Mouse (Mus musculus) midbrain, embryonic 16.5 days (tissue): ENCODE measurements around the gene Fam129c. TPM values are rescaled to one million over a fixed set of nuclear protein-coding genes. Genes with fewer than 3 reads are reported as not detected.

ENCODE experiments used
- ATAC-seq: fragments of 200-750 bp; cut with Nextera tagmentation; 2 replicates; pipeline ENCODE4 v1.8.0; 2017; ENCODE audit warnings: moderate TSS enrichment
- H3K27ac ChIP-seq: fragments of 300-500 bp; sonication (generic); 2 replicates; pipeline ENCODE4 v1.5.1; 2014; ENCODE audit warnings: mild to moderate bottlenecking, low read length, mixed read lengths
- H3K27me3 ChIP-seq: fragments of 300-500 bp; sonication (generic); 2 replicates; pipeline ENCODE4 v1.6.1; 2014; ENCODE audit warnings: low read depth, low read length, mixed read lengths; ENCODE audit not compliant: control insufficient read depth, insufficient read depth
- H3K36me3 ChIP-seq: fragments of 300-500 bp; sonication (generic); 2 replicates; pipeline ENCODE4 v1.6.1; 2014; ENCODE audit warnings: mild to moderate bottlenecking, low read length, moderate library complexity, mixed read lengths; ENCODE audit not compliant: control insufficient read depth, insufficient read depth
- H3K4me1 ChIP-seq: fragments of 300-500 bp; sonication (generic); 2 replicates; pipeline ENCODE4 v1.6.1; 2014; ENCODE audit warnings: mild to moderate bottlenecking, low read length, mixed read lengths; ENCODE audit not compliant: control insufficient read depth, insufficient read depth
- H3K4me2 ChIP-seq: fragments of 300-500 bp; sonication (generic); 2 replicates; pipeline ENCODE4 v1.6.1; 2014; ENCODE audit warnings: mild to moderate bottlenecking, low read length, mixed read lengths
- H3K4me3 ChIP-seq: fragments of 300-500 bp; sonication (generic); 2 replicates; pipeline ENCODE4 v1.5.1; 2014; ENCODE audit warnings: low read depth, mild to moderate bottlenecking, low read length, moderate library complexity, mixed read lengths
- H3K9ac ChIP-seq: fragments of 300-500 bp; sonication (generic); 2 replicates; pipeline ENCODE4 v1.6.1; 2014; ENCODE audit warnings: low read depth, low read length, mixed read lengths
- H3K9me3 ChIP-seq: fragments of 300-500 bp; sonication (generic); replicated peaks from 2 replicates; pipeline ENCODE4 v1.6.1; 2014; ENCODE audit warnings: mild to moderate bottlenecking, low read length, mixed read lengths; ENCODE audit not compliant: control insufficient read depth, poor library complexity, severe bottlenecking
- WGBS: fragments of 180-500 bp; shearing (Covaris S2); extraction: QIAGEN DNeasy Blood & Tissue Kit; methylation state at CpG from one replicate; pipeline ENCODE4 v1.1.7; 2014; 5-methylcytosine and 5-hydroxymethylcytosine counted together
- polyA plus RNA-seq: library from polyadenylated mRNA; unstranded; fragments of >200 nt; fragmentation: Nextera tagmentation; extraction: Ambion mirVana; gene quantifications from 2 replicates; pipeline ENCODE4 v1.2.1, GENCODE M21; 2015

The Fam129c gene
- 6.4 and 7.9 TPM in 2 replicates for polyA plus RNA-seq

DNA sequence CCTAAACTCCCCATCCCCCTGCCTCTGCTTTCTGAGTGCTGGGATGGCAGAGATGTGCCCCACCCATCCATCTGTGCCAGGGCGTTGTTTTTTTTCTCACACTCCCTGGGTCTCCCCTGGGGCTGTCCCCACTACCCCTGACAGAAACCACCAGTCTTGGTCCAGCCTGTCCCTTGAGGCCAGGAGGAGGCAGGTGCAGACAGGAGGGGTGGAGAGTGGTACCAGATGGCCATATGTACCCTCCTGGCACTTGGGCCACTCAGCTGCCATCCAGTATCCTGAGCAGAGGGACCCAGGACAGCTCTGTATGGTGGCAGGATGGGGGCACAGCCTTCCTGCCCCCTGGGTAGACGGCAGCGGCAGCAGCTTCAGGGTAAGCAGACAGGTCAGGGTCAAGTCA is at the start of gene Fam129c:
Fam129c (plus strand) TSS at position 198 of the 400 bp plus-strand sequence.
- Histone ChIP-seq H3K4me1 (peaks cover 17% of the 10 kb centered on the region), H3K4me2 (no peak within 1 kb of the TSS), H3K9me3 (no peaks in the 10 kb centered on the region), H3K4me3 (no peak within 1 kb of the TSS), H3K36me3 (no peaks in the 10 kb centered on the region), H3K27ac (no peak within 1 kb of the TSS), H3K27me3 (peaks cover 19% of the 10 kb centered on the region), H3K9ac (no peak within 1 kb of the TSS)
- no peak for ATAC-seq
- WGBS: 72% methylated on average over 3 of the region's 3 CpGs

DNA sequence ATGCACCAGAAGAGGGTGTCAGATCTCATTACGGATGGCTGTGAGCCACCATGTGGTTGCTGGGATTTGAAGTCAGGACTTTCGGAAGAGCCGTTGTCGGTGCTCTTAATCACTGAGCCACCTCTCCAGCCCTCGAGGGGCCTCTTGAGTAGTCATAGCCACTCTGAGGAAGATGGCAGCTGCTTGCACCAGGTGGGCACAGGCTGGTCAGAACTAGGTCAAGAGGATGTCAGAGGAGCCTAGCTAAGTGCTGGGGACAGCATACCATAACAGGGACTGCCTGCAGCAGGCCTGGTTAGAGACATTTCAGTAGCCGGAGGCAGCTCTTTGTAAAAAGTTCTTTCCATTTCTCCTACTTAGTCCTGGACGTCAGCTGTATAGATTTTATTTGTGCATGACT is 46.7 kb upstream of the Fam129c start:
- no peaks in the 10 kb centered on the region for H3K9me3 ChIP-seq
- WGBS: 71% methylated on average over 7 of the region's 7 CpGs

DNA sequence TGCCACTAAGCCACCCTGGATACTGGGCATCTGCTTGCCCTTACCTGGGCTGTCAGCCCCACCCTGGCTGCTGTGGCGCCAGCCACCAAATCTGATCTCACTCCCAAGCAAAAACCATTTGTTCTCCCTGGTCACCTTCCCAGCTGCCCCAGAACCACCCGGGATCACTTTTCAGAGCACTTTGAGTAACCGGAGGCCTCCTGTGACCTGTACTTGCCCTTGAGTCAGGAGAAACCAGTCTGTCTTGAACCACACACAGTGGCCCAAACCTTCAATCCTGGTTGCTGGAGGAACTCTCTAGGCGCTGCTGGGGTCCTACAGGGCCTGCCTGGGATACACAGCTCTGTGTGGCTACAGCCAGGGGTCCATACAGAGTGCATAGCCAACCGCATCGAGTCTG is 44.7 kb upstream of the Fam129c start:
- no peak overlapping the region for H3K4me2 ChIP-seq
- peaks cover 20% of the 10 kb centered on the region for H3K27me3 ChIP-seq
- peaks cover 9% of the 10 kb centered on the region for H3K36me3 ChIP-seq
- H3K4me1 ChIP-seq: no peaks in the 10 kb centered on the region
- WGBS: 81% methylated on average over 6 of the region's 6 CpGs
- H3K4me3 ChIP-seq: no peak overlapping the region
- H3K27ac ChIP-seq: no peak overlapping the region
- ATAC-seq: no peak
- no peaks in the 10 kb centered on the region for H3K9me3 ChIP-seq
- no peak overlapping the region for H3K9ac ChIP-seq

More for the DNA sequence above, 46.7 kb upstream of the Fam129c start:
- Histone ChIP-seq H3K36me3 (peaks cover 12% of the 10 kb centered on the region), H3K9ac (no peak overlapping the region), H3K27me3 (peaks cover 5% of the 10 kb centered on the region; the same call in 1 of the 2 replicates), H3K4me1 (no peaks in the 10 kb centered on the region), H3K4me2 (no peak overlapping the region), H3K4me3 (no peak overlapping the region), H3K27ac (no peak overlapping the region)
- no peak for ATAC-seq

DNA sequence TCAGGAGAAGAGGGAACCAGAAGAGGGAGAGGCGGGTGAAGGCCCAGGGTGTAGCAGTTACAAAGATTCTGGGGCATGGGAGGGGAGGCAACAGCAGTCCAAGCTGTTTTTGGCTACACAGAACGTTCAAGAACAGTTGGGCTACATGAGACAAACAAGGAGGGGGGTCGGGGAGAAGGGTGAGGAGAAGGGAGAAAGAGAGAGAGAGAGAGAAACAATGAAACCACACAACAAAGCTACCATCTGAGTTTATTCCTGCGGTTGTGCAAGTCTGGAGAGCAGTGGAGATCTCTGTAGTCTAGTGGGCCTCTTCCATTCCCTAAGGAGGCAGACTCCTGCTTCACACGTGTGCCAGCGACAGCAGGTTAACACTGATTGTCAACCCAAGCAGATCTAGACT is 43.4 kb upstream of the Fam129c start:
- ATAC-seq: no peak
- 73% methylated on average over 6 of the region's 6 CpGs for WGBS

DNA sequence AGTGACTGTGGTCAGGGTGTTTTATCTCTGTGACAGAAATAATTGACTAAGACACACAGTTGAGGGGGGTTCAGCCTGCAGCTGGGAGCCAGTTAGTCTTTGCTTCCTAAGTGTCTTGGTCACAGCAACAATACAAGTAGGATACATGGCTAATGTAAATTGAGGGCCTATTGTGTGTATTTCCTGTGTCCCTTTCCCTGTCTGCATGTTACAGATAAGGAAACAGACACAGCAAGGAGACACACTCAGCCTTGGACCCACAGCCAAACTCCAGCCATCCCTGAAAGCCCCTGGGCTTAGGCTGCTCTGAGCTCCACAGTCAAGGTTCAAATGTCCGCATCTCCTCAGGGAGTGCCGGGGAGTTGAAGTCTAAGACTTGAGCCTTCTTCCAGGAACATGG is 42.8 kb upstream of the Fam129c start:
- Histone ChIP-seq H3K27ac (no peak overlapping the region), H3K36me3 (no peaks in the 10 kb centered on the region), H3K9me3 (no peaks in the 10 kb centered on the region), H3K4me1 (peaks cover 8% of the 10 kb centered on the region), H3K4me2 (no peak overlapping the region), H3K4me3 (no peak overlapping the region), H3K9ac (no peak overlapping the region), H3K27me3 (peaks cover 39% of the 10 kb centered on the region)
- no peak for ATAC-seq
- WGBS: 90% methylated on average over 2 of the region's 2 CpGs

More for the DNA sequence above, 43.4 kb upstream of the Fam129c start:
- Histone ChIP-seq H3K9ac (no peak overlapping the region), H3K4me3 (no peak overlapping the region), H3K4me1 (peaks cover 6% of the 10 kb centered on the region), H3K9me3 (no peaks in the 10 kb centered on the region), H3K27ac (no peak overlapping the region), H3K4me2 (no peak overlapping the region), H3K36me3 (no peaks in the 10 kb centered on the region), H3K27me3 (peaks cover 32% of the 10 kb centered on the region)

DNA sequence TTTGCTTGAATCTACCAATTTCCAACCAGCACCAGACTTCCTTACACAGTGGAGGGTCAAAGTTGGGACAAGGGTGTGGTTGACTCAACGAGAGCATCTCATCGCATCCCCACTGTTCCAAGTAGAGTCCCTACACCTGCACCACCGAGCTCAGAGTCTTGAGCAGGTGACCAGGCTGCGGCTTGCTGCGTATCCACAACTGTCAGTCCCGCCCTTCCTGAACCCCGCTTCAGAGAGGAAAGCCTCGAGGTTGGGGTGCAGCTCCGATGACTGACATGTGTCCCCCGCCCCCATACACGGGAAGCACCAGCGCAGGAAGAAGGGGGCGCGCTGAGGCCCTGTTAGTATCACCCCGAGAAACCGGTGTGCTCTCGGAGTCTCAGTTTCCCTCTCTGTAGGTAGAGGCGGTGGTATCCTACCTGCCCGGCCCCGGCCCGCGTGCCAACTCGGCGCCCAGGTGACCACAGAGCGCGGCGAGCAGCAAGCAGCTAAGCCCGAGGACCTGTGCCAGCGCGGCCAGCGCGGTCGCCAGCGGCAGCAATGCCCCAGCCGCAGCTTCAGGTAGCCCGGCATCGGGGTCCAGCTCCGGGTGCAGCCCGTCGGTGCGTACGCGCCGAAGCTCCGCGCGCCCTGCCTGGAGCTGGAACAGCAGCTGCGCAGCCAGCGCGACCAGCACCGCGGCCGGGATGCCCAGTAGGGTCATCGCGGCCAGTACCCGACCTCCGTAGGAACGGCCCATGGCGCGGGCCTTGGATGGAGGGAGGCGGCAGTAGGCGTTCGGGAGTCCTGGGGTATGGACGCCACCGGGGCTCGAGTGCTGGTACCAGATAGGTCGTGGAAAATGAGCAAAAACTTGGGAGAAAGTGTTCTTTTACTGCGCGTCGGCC is 39.1 kb upstream of the Fam129c start, which contains the start of gene Tmem221:
Tmem221 (minus strand) TSS at position 801 of the 887 bp plus-strand sequence.
- H3K9ac ChIP-seq: peak within 1 kb of the TSS; percentile 20; the same call in 1 of the 2 replicates
- no peaks in the 10 kb centered on the region for H3K36me3 ChIP-seq
- no peak within 1 kb of the TSS for H3K27ac ChIP-seq
- 0 out of 2 replicates have a peak within 1 kb of the TSS, but pooled peaks have one; percentile 20 for H3K4me3 ChIP-seq
- WGBS: 5% methylated on average over 70 of the region's 70 CpGs
- H3K4me1 ChIP-seq: peaks cover 13% of the 10 kb centered on the region
- peaks cover 69% of the 10 kb centered on the region for H3K27me3 ChIP-seq
- peak within 1 kb of the TSS; percentile 39 for H3K4me2 ChIP-seq
- ATAC-seq: no peak
- no peaks in the 10 kb centered on the region for H3K9me3 ChIP-seq

DNA sequence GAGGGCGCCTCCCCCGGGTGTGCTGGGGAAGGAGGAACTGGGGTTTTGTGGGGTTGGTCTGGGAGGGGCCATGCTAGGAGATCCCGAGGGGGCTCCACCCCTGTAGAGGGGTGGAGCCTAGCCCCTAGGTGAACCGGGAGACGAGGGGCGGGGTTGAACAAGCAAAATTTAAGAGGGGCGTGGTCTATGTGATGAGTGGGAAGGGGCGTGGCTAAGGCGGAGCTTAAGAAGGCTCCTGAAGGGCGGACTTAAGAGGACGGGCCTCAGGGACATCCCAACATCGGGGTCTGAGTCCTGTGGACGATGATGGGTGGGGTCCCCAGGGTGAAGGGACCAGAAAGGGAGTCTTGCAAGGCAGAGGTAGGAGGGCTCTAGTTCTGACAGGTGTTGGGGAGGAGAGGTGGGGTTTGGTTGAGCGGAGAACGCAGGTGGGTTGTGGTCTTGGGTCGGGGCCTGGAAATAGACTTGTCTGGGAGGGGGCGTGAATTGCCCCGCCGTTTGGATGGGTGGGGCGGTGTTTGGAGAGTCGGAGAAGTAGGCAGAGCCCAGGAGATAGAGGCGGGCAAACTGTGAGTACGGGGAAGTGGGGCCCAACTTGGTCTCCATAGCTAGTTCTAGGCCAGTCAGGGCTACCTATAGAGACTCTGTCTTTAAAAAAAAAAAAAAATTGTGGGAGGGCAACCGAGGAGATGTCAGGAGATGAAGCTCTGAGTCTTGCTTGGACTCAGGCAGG is 38.3 kb upstream of the Fam129c start:
- H3K9ac ChIP-seq: no peak overlapping the region

DNA sequence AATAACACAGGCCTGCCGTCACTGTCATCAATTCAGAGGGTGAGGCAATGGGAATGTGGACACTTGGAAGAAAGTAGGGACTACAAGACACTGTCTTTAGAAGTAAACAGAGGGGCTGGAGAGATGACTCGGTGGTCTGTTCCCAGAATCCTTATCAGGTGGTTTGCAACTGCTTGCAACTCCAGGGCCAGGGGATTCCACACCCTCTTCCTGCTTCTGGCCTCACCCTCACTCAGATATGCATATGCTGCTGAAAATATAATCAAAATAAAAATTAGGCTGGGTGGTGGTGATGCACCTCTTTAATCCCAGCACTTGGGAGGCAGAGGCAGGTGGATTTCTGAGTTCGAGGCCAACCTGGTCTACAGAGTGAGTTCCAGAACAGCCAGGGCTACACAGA is 37.4 kb upstream of the Fam129c start:
- no peak for ATAC-seq

More for the DNA sequence above, 38.3 kb upstream of the Fam129c start:
- no peak overlapping the region for H3K27ac ChIP-seq
- H3K36me3 ChIP-seq: no peaks in the 10 kb centered on the region
- peaks cover 13% of the 10 kb centered on the region for H3K4me1 ChIP-seq
- WGBS: 2% methylated on average over 24 of the region's 24 CpGs
- 0 out of 2 replicates have a peak overlapping the region, but pooled peaks have one; percentile 20 for H3K4me3 ChIP-seq
- H3K27me3 ChIP-seq: peaks cover 69% of the 10 kb centered on the region
- H3K4me2 ChIP-seq: peak overlapping the region; percentile 39
- no peaks in the 10 kb centered on the region for H3K9me3 ChIP-seq
- no peak for ATAC-seq

More for the DNA sequence above, 37.4 kb upstream of the Fam129c start:
- 78% methylated on average over 3 of the region's 3 CpGs for WGBS
- Histone ChIP-seq H3K4me1 (peaks cover 13% of the 10 kb centered on the region), H3K4me2 (no peak overlapping the region), H3K9ac (no peak overlapping the region), H3K36me3 (no peaks in the 10 kb centered on the region), H3K27ac (no peak overlapping the region), H3K27me3 (peaks cover 68% of the 10 kb centered on the region), H3K9me3 (no peaks in the 10 kb centered on the region), H3K4me3 (no peak overlapping the region)
